Mouse (Mus musculus): ENCODE data around the gene Tex26.

Tex26 gene

GRCm38 (mm10) chr5:149439531-149440179 is at the start of gene Tex26:
TSS of gene Tex26 (plus strand) at chr5:149439660.
- DNase-seq (ENCODE audit: low spot score) = no peak

GRCm38 (mm10) chr5:149391574-149392375 is 47.7 kb upstream of the Tex26 start:
- no peak for DNase-seq (ENCODE audit: low spot score)

- no peak for DNase-seq (ENCODE audit: low spot score)
Measured at GRCm38 (mm10) chr5:149392420-149392988, 47.0 kb upstream of the Tex26 start.

- no peak for DNase-seq (ENCODE audit: low spot score)
Measured at GRCm38 (mm10) chr5:149401446-149401975, 37.9 kb upstream of the Tex26 start.

GRCm38 (mm10) chr5:149402029-149402428 is 37.4 kb upstream of the Tex26 start:
- DNase-seq (ENCODE audit: low spot score) = no peak

GRCm38 (mm10) chr5:149403386-149403785 is 36.1 kb upstream of the Tex26 start:
- no peak for DNase-seq (ENCODE audit: low spot score)

GRCm38 (mm10) chr5:149404710-149405109 is 34.8 kb upstream of the Tex26 start:
- DNase-seq (ENCODE audit: low spot score) = no peak

GRCm38 (mm10) chr5:149406791-149407276 is 32.6 kb upstream of the Tex26 start:
- peak; percentile 45 for DNase-seq (ENCODE audit: low spot score)

GRCm38 (mm10) chr5:149409502-149409901 is 30.0 kb upstream of the Tex26 start:
- DNase-seq (ENCODE audit: low spot score) = no peak

- peak; percentile 40 for DNase-seq (ENCODE audit: low spot score)
Measured at GRCm38 (mm10) chr5:149411509-149412193, 27.8 kb upstream of the Tex26 start, which contains the start of gene Medag. TSS of gene Medag (plus strand) at chr5:149411749.

GRCm38 (mm10) chr5:149412194-149412575 is 27.3 kb upstream of the Tex26 start:
- DNase-seq (ENCODE audit: low spot score) = no peak

GRCm38 (mm10) chr5:149412671-149413070 is 26.8 kb upstream of the Tex26 start:
- DNase-seq (ENCODE audit: low spot score) = no peak

- no peak for DNase-seq (ENCODE audit: low spot score)
Measured at GRCm38 (mm10) chr5:149414369-149415167, 24.9 kb upstream of the Tex26 start.

GRCm38 (mm10) chr5:149417381-149417780 is 22.1 kb upstream of the Tex26 start:
- no peak for DNase-seq (ENCODE audit: low spot score)

GRCm38 (mm10) chr5:149426525-149426924 is 12.9 kb upstream of the Tex26 start:
- DNase-seq (ENCODE audit: low spot score) = no peak

GRCm38 (mm10) chr5:149427277-149428060 is 12.0 kb upstream of the Tex26 start:
- DNase-seq (ENCODE audit: low spot score) = no peak

- no peak for DNase-seq (ENCODE audit: low spot score)
Measured at GRCm38 (mm10) chr5:149428347-149428746, 11.1 kb upstream of the Tex26 start.

GRCm38 (mm10) chr5:149428810-149429255 is 10.6 kb upstream of the Tex26 start:
- DNase-seq (ENCODE audit: low spot score) = no peak

GRCm38 (mm10) chr5:149429541-149429940 is 9.9 kb upstream of the Tex26 start:
- no peak for DNase-seq (ENCODE audit: low spot score)

- no peak for DNase-seq (ENCODE audit: low spot score)
Measured at GRCm38 (mm10) chr5:149430943-149431342, 8.5 kb upstream of the Tex26 start.

Data from left cerebral cortex, adult 11 months (tissue).